Mouse (Mus musculus) liver, adult 10 weeks (tissue): ENCODE measurements around the gene 4933402E13Rik. TPM values are rescaled to one million over a fixed set of nuclear protein-coding genes. Genes with fewer than 3 reads are reported as not detected.

ENCODE experiments used
- polyA plus RNA-seq: library from polyadenylated mRNA; stranded (reverse); fragments of 350-450 nt; fragmentation: Illumina TruSeq; extraction: RNeasy Lipid Tissue Mini Kit (QIAGEN cat#74804); gene quantifications from one replicate; pipeline ENCODE4 v1.2.3, GENCODE M21; 2014; ENCODE audit warnings: low read depth, low replicate concordance

4933402E13Rik gene
- not detected for polyA plus RNA-seq

DNA sequence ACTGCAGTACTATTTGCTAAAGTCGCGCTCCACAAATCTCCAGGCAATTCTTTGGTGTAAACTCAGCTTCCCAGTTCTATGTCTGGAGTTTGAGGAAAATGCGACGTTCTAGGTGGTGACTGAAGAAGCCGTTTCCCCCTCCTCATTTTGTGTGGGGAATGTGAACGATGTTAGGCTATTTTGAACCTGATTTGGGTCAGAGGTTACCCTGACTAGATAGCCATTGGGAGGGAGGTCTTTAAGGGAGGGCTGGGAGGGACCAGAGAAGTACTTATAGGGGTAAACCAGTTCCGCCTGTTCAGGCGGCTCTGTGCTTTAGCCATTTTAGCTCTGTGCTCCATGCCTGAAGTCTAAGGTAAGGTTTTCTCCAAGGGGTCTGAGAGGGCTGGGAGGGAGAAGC lies at the start of gene 4933402E13Rik:
4933402E13Rik (plus strand) TSS at position 301 of the 400 bp plus-strand sequence.

Other genes with a start within 250 kb of the 4933402E13Rik start
- not detected for gene 4931400O07Rik, start 184.5 kb downstream of the 4933402E13Rik start, polyA plus RNA-seq